Mouse (Mus musculus) gastrocnemius, adult 18-20 months (tissue): Measurements from ENCODE around the gene Cyp2j13. TPM values are rescaled to one million over a fixed set of nuclear protein-coding genes. Genes with fewer than 3 reads are reported as not detected.
"Not testable (repeated sequence)": the region's sequence is repeated elsewhere in the genome, so short reads cannot be mapped to it uniquely, and the experiment has no call there.

Experiments used
- DNase-seq: peaks from one replicate; pipeline ENCODE4 v3.0.0; 2021; ENCODE audit warnings: low spot score
- long read RNA-seq, 2 experiments: library from polyadenylated mRNA; stranded (forward); transcript quantifications; one replicate each; pipeline ENCODE4 v2.0.0; 2021
- total RNA-seq, 2 experiments: library from RNA; stranded (reverse); gene quantifications; 2 replicates each; pipeline ENCODE4 v1.2.3; 2021

Gene Cyp2j13
- not detected for total RNA-seq
- long read RNA-seq, experiment 1, result 0 reads
- long read RNA-seq, experiment 2, result 0 reads

- DNase-seq, result no peak
Measured at GRCm38 (mm10) chr4:96077261-96078125, at the start of gene Cyp2j13. Cyp2j13 (minus strand) TSS chr4:96077546.

DNA sequence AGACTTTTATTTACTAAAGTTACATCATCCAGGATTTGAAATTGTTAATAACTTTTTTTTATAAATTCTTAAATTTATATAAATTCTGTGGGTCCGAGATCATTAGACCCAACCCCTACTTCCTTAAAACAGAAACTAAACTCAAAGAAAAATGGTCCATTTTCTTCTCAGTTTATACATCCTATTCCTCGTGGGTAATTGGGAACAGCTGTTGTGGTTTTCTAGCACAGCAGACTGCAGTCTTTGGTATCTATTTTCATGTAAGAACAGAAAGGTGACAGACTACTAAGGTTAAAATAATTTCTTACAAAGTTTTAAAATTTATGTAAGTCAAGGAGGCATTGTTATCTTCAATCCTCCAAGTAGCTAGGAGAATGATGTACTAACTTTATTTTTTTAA lies 19.5 kb upstream of the Cyp2j13 start:
- no peak for DNase-seq

GRCm38 (mm10) chr4:96091869-96092268 lies 14.5 kb upstream of the Cyp2j13 start:
- DNase-seq, result no peak

GRCm38 (mm10) chr4:96089356-96090048 lies 12.2 kb upstream of the Cyp2j13 start:
- not testable (repeated sequence) for DNase-seq

GRCm38 (mm10) chr4:96078308-96078707 lies 962 bp upstream of the Cyp2j13 start:
- DNase-seq, result no peak

DNA sequence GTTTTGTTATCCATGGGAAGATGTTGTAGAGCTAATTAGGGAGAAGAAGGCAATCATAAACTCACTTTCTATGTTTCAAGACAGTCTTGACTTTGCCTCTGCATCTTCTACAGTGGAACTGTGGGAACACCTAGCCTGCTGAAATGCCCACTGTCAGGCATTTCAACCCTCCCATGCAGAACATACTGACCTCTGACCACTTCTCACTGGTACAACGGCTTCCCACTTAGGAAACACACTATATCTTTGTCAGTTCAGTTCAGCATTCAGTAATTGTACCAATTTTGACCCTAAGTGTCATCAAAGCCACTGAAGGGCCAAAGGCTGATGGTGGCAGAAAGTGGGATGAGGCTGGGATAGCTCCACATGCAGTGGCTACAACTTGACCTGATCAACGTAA lies 15.3 kb downstream of the Cyp2j13 start:
- DNase-seq, result no peak

DNA sequence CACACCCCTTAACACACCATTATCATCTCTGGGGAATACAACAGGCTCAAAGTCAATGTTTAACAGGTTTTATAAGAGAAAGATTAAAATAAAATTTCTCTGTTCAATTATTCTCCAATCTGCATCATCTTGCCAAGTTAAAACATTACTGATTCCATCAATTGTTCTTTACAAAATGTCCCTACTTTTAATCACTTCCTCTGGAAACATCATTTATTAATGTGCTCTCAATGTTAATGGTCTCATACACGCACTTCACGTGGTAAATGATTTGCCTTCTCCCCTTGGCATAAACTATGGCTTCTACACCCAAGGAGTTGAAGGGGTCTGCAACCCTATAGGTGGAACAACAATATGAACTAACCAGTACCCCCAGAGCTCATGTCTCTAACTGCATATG lies 17.2 kb downstream of the Cyp2j13 start:
- DNase-seq, result no peak

GRCm38 (mm10) chr4:96028412-96028811 lies 48.9 kb downstream of the Cyp2j13 start:
- no peak for DNase-seq

- DNase-seq, result no peak
Measured at GRCm38 (mm10) chr4:96022803-96023202, 54.5 kb downstream of the Cyp2j13 start.

DNA sequence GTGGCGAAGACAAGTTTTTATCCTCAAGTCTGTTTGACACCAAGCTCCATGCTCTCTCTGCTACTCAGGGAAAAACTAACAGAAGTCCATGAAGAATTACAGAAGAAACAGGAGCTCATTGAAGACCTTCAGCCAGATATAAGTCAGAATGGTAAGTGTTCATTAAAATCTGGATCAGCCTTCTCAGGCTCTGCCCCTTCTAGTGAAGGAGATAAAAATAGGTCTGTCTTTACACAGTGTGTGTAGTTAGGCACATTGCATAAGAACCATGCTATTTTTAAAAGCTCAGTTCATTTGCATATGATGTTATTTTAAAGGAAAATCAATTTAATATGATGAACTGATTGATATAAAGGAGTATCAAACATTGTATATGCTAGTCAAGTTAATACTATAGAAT lies 60.5 kb downstream of the Cyp2j13 start:
- DNase-seq, result no peak

DNA sequence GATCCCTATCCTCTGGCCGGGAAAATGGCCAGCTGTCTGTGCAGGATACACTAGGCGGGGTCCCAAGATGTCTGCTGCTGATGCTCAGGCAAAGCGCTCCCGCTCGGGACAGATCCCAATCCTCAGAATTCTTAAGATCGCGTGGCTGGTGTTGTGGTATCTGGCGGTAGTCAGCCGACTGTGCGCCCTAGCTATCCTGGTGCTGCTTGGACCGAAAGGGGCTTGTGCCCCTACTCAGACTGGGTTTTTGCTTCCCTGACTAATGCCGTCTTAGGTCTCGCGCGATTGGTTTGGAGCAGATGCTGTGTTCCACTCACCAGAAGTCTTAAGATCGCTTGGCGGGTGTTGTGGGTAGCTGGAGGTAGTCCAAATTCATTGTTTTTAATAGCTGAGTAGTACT lies 95.1 kb downstream of the Cyp2j13 start:
- DNase-seq, result not testable (repeated sequence)

Other genes with a start within 250 kb of the Cyp2j13 start
- gene Hook1, start 110.3 kb downstream of the Cyp2j13 start, total RNA-seq, result 10 to 100 TPM; 23.1 to 29.2 TPM
- not detected for gene Cyp2j12, start 63.6 kb upstream of the Cyp2j13 start, total RNA-seq
- not detected for gene Cyp2j7, start 159.1 kb upstream of the Cyp2j13 start, total RNA-seq